Mouse (Mus musculus): ENCODE measurements around the gene Ipmk. TPM values are rescaled to one million over a fixed set of nuclear protein-coding genes. Genes with fewer than 3 reads are reported as not detected.

Gene Ipmk
- polyA plus RNA-seq, 1 experiment from 2014 or later, result 11.9 TPM

DNA sequence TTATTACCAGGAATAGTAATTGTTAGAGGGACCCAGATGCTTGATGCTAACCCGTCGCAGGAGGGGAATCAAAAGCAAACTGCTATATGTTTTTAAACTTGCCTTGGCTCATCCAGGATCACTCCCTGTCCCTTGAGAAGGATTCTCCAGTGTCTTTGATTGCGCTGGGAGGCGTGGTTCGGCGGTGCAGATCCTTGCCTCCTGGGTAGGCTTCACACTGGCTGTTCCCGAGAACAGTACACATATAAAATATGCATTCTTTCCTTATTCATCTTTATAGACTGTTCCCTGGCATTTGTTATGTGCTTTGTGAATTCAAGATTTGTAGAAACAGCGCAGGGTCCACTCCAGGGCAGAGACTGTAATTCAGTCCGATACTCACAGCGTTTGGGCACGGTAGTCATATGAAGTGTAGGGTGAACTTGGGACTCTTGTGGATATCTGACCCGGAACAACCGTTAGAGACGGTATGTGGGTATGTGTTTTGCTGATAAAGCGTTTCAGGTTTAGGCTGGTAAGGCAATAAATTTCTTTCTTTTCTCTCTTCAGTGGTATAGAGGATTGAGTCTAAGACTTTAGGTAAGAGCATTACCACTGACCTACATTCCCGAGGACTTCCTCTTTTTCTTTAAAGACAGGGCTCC lies 1.2 kb downstream of the Ipmk start:
- WGBS, result 24% methylated on average over 16 of the region's 16 CpGs
- Histone ChIP-seq H3K4me3 (ENCODE audit: low read depth, low read length) (peak overlapping the region; percentile 81), H3K27me3 (replicated peaks; ENCODE audit: control insufficient read depth, insufficient read depth, low read length) (no peaks in the 10 kb centered on the region), H3K4me2 (ENCODE audit: low read depth, low read length) (peak overlapping the region; percentile 97), H3K27ac (replicated peaks; ENCODE audit: low read depth, low read length) (0 out of 2 replicates have a peak overlapping the region, but pooled peaks have one; percentile 75), H3K9ac (ENCODE audit: low read depth, low read length) (peak overlapping the region; percentile 85), H3K4me1 (ENCODE audit: control insufficient read depth, insufficient read depth, low read length) (peaks cover 24% of the 10 kb centered on the region), H3K36me3 (ENCODE audit: control insufficient read depth, insufficient read depth, low read length) (no peaks in the 10 kb centered on the region), H3K9me3 (ENCODE audit: control insufficient read depth, low read length) (no peaks in the 10 kb centered on the region)
- DNase-seq (ENCODE audit: low spot score) (peak; percentile 45), ATAC-seq (ENCODE audit: low read depth) (no peak)

- 78% methylated on average over 1 of the region's 1 CpGs for WGBS
- no peak for ATAC-seq (ENCODE audit: low read depth)
- no peaks in the 10 kb centered on the region for H3K36me3 ChIP-seq (ENCODE audit: control insufficient read depth, insufficient read depth, low read length)
- H3K4me3 ChIP-seq (ENCODE audit: low read depth, low read length), result peak overlapping the region; percentile 81; the same call in 1 of the 2 replicates
- H3K27me3 ChIP-seq (replicated peaks; ENCODE audit: control insufficient read depth, insufficient read depth, low read length), result no peaks in the 10 kb centered on the region
- H3K4me2 ChIP-seq (ENCODE audit: low read depth, low read length), result peak overlapping the region; percentile 97; the same call in 1 of the 2 replicates
- no peaks in the 10 kb centered on the region for H3K9me3 ChIP-seq (ENCODE audit: control insufficient read depth, low read length)
- H3K27ac ChIP-seq (replicated peaks; ENCODE audit: low read depth, low read length), result no peak overlapping the region
- no peak for DNase-seq (ENCODE audit: low spot score)
- H3K4me1 ChIP-seq (ENCODE audit: control insufficient read depth, insufficient read depth, low read length), result peaks cover 21% of the 10 kb centered on the region
- 0 out of 2 replicates have a peak overlapping the region, but pooled peaks have one; percentile 85 for H3K9ac ChIP-seq (ENCODE audit: low read depth, low read length)
Measured at GRCm38 (mm10) chr10:71349290-71349689, 1.7 kb downstream of the Ipmk start.

GRCm38 (mm10) chr10:71351301-71351700 lies 3.7 kb downstream of the Ipmk start:
- Histone ChIP-seq H3K27me3 (replicated peaks; ENCODE audit: control insufficient read depth, insufficient read depth, low read length) (no peaks in the 10 kb centered on the region), H3K36me3 (ENCODE audit: control insufficient read depth, insufficient read depth, low read length) (no peaks in the 10 kb centered on the region), H3K27ac (replicated peaks; ENCODE audit: low read depth, low read length) (no peak overlapping the region), H3K4me3 (ENCODE audit: low read depth, low read length) (no peak overlapping the region), H3K9ac (ENCODE audit: low read depth, low read length) (no peak overlapping the region), H3K9me3 (ENCODE audit: control insufficient read depth, low read length) (no peaks in the 10 kb centered on the region), H3K4me2 (ENCODE audit: low read depth, low read length) (no peak overlapping the region), H3K4me1 (ENCODE audit: control insufficient read depth, insufficient read depth, low read length) (peaks cover 15% of the 10 kb centered on the region)
- ATAC-seq (ENCODE audit: low read depth), result no peak
- WGBS, result 93% methylated on average over 7 of the region's 7 CpGs
- no peak for DNase-seq (ENCODE audit: low spot score)

GRCm38 (mm10) chr10:71353850-71354249 lies 6.3 kb downstream of the Ipmk start:
- WGBS, result 71% methylated on average over 9 of the region's 9 CpGs
- DNase-seq (ENCODE audit: low spot score), result no peak
- peaks cover 7% of the 10 kb centered on the region for H3K4me1 ChIP-seq (ENCODE audit: control insufficient read depth, insufficient read depth, low read length)
- no peak for ATAC-seq (ENCODE audit: low read depth)
- H3K9ac ChIP-seq (ENCODE audit: low read depth, low read length), result no peak overlapping the region
- H3K27ac ChIP-seq (replicated peaks; ENCODE audit: low read depth, low read length), result no peak overlapping the region
- no peak overlapping the region for H3K4me3 ChIP-seq (ENCODE audit: low read depth, low read length)
- H3K9me3 ChIP-seq (ENCODE audit: control insufficient read depth, low read length), result no peaks in the 10 kb centered on the region
- H3K27me3 ChIP-seq (replicated peaks; ENCODE audit: control insufficient read depth, insufficient read depth, low read length), result no peaks in the 10 kb centered on the region
- H3K36me3 ChIP-seq (ENCODE audit: control insufficient read depth, insufficient read depth, low read length), result no peaks in the 10 kb centered on the region
- H3K4me2 ChIP-seq (ENCODE audit: low read depth, low read length), result no peak overlapping the region

GRCm38 (mm10) chr10:71354947-71355346 lies 7.4 kb downstream of the Ipmk start:
- DNase-seq (ENCODE audit: low spot score) (no peak), ATAC-seq (ENCODE audit: low read depth) (no peak)
- no peak overlapping the region for H3K4me2 ChIP-seq (ENCODE audit: low read depth, low read length)
- H3K4me1 ChIP-seq (ENCODE audit: control insufficient read depth, insufficient read depth, low read length), result no peaks in the 10 kb centered on the region
- no peaks in the 10 kb centered on the region for H3K9me3 ChIP-seq (ENCODE audit: control insufficient read depth, low read length)
- WGBS, result 89% methylated on average over 12 of the region's 12 CpGs
- no peaks in the 10 kb centered on the region for H3K27me3 ChIP-seq (replicated peaks; ENCODE audit: control insufficient read depth, insufficient read depth, low read length)
- no peaks in the 10 kb centered on the region for H3K36me3 ChIP-seq (ENCODE audit: control insufficient read depth, insufficient read depth, low read length)
- no peak overlapping the region for H3K4me3 ChIP-seq (ENCODE audit: low read depth, low read length)
- no peak overlapping the region for H3K27ac ChIP-seq (replicated peaks; ENCODE audit: low read depth, low read length)
- no peak overlapping the region for H3K9ac ChIP-seq (ENCODE audit: low read depth, low read length)

DNA sequence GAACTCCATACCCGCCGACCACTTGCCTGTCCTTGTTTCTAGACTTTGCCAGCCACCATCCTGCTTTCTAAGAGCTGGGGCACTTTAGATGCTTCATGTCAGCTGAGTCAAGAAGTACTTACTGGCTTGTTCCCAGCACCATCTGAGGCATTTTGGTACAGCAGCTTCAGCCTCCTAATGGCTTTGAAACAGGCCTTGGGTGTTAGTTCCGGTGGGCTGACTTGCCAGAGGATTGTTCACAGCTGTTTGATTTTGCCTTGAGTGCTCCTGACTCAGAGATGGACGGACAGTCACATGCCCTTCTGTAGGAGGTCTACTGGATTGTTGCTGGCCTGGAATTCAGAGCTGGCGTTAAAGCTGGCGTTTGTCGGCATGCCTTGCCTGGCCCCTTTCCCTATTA lies 13.5 kb downstream of the Ipmk start:
- Histone ChIP-seq H3K9ac (ENCODE audit: low read depth, low read length) (no peak overlapping the region), H3K27me3 (replicated peaks; ENCODE audit: control insufficient read depth, insufficient read depth, low read length) (no peaks in the 10 kb centered on the region), H3K36me3 (ENCODE audit: control insufficient read depth, insufficient read depth, low read length) (peaks cover 5% of the 10 kb centered on the region), H3K9me3 (ENCODE audit: control insufficient read depth, low read length) (no peaks in the 10 kb centered on the region), H3K4me1 (ENCODE audit: control insufficient read depth, insufficient read depth, low read length) (peaks cover 4% of the 10 kb centered on the region; the same call in 1 of the 2 replicates), H3K4me3 (ENCODE audit: low read depth, low read length) (no peak overlapping the region), H3K27ac (replicated peaks; ENCODE audit: low read depth, low read length) (no peak overlapping the region), H3K4me2 (ENCODE audit: low read depth, low read length) (no peak overlapping the region)
- ATAC-seq (ENCODE audit: low read depth), result no peak; the same call in 1 of the 2 replicates
- 68% methylated on average over 7 of the region's 7 CpGs for WGBS
- peak; percentile 14 for DNase-seq (ENCODE audit: low spot score)

DNA sequence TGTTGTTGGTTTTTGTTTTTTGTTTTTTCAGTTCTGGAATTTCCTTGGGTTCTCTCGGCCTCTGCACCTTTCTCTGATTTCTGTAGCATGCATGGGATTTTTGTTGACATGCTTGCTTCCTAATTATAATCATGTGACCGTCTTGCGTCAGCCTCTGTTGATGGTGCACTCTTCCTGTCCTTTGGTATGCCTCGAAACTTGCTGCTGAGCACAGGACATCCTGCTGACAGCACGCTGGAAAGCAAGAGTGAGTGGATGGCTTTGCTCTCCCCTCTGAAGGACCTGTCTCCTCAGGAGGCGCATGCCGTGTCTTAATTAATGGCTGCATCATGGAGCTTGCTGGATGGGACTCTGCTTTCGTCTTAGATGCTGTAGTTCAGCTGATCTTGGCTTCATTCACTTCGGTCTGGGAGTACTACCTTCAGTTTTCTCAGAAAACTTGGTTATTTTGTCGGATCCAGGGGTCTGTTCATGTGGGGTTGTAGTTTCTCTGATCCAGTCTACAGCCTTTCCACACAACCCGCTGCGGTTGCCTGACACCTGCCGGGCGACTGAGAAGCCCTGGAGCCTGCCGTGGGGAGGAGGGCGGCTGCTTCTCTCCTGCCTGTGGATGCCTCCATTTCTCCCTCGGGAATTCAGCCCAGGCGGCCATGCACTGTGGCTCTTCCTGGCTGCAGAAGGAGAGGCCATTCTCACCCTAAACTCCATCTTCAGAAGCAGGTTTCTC lies 14.4 kb downstream of the Ipmk start:
- peak overlapping the region; percentile 38 for H3K4me2 ChIP-seq (ENCODE audit: low read depth, low read length)
- DNase-seq (ENCODE audit: low spot score), result peak; percentile 21
- no peak overlapping the region; the same call in 1 of the 2 replicates for H3K9ac ChIP-seq (ENCODE audit: low read depth, low read length)
- peaks cover 7% of the 10 kb centered on the region for H3K36me3 ChIP-seq (ENCODE audit: control insufficient read depth, insufficient read depth, low read length)
- WGBS, result 17% methylated on average over 16 of the region's 18 CpGs
- no peaks in the 10 kb centered on the region for H3K27me3 ChIP-seq (replicated peaks; ENCODE audit: control insufficient read depth, insufficient read depth, low read length)
- no peaks in the 10 kb centered on the region for H3K9me3 ChIP-seq (ENCODE audit: control insufficient read depth, low read length)
- no peak overlapping the region for H3K4me3 ChIP-seq (ENCODE audit: low read depth, low read length)
- peaks cover 4% of the 10 kb centered on the region; the same call in 1 of the 2 replicates for H3K4me1 ChIP-seq (ENCODE audit: control insufficient read depth, insufficient read depth, low read length)
- no peak; the same call in 1 of the 2 replicates for ATAC-seq (ENCODE audit: low read depth)
- no peak overlapping the region for H3K27ac ChIP-seq (replicated peaks; ENCODE audit: low read depth, low read length)

DNA sequence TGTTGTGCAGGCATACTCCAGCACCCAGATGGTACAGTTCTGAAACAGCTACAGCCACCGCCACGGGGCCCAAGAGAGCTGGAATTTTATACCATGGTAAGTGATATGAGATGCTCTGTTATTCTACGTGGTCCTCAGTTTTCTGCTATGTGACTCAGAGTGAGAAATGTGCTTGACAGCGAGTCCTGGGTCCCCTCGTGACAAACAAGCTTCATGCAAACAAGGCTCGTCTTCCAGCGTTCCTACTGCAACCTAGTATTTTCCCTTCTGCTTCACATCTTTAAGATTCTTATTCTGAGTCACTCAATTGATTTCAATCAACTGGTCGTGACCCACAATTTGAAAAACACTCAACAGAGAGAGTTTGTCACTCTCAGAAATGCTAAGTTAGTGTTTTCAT lies 15.9 kb downstream of the Ipmk start:
- Histone ChIP-seq H3K27me3 (replicated peaks; ENCODE audit: control insufficient read depth, insufficient read depth, low read length) (no peaks in the 10 kb centered on the region), H3K4me3 (ENCODE audit: low read depth, low read length) (no peak overlapping the region), H3K4me1 (ENCODE audit: control insufficient read depth, insufficient read depth, low read length) (peaks cover 4% of the 10 kb centered on the region; the same call in 1 of the 2 replicates), H3K9ac (ENCODE audit: low read depth, low read length) (no peak overlapping the region), H3K36me3 (ENCODE audit: control insufficient read depth, insufficient read depth, low read length) (peaks cover 14% of the 10 kb centered on the region), H3K4me2 (ENCODE audit: low read depth, low read length) (no peak overlapping the region), H3K27ac (replicated peaks; ENCODE audit: low read depth, low read length) (no peak overlapping the region), H3K9me3 (ENCODE audit: control insufficient read depth, low read length) (no peaks in the 10 kb centered on the region)
- 75% methylated on average over 8 of the region's 8 CpGs for WGBS
- ATAC-seq (ENCODE audit: low read depth) (no peak), DNase-seq (ENCODE audit: low spot score) (no peak)
